Mouse (Mus musculus) kidney, adult 2 months (tissue): Measurements from ENCODE around the gene Capn1. TPM values are rescaled to one million over a fixed set of nuclear protein-coding genes. Genes with fewer than 3 reads are reported as not detected.
A peak's percentile ranks its signal among the peaks of the same experiment; 100 is the strongest.

Source experiments
- DNase-seq: peaks from one replicate; pipeline ENCODE4 v3.0.0; 2021
- H3K27ac ChIP-seq: fragments of 200-500 bp; 2 replicates; pipeline ENCODE4 v1.5.1; 2012; ENCODE audit warnings: low read depth, low read length, control low read depth, inconsistent platforms; ENCODE audit not compliant: insufficient read depth
- H3K27me3 ChIP-seq: fragments of 200-500 bp; replicated peaks from 2 replicates; pipeline ENCODE4 v1.6.1; 2012; ENCODE audit warnings: mild to moderate bottlenecking, moderate library complexity, low read length, inconsistent platforms; ENCODE audit not compliant: control insufficient read depth, insufficient read depth
- H3K36me3 ChIP-seq: fragments of 200-500 bp; 2 replicates; pipeline ENCODE4 v1.6.1; 2012; ENCODE audit warnings: mild to moderate bottlenecking, moderate library complexity, low read length, inconsistent platforms; ENCODE audit not compliant: control insufficient read depth, insufficient read depth
- H3K4me1 ChIP-seq: fragments of 200-500 bp; 2 replicates; pipeline ENCODE4 v1.6.1; 2011; ENCODE audit warnings: low read length; ENCODE audit not compliant: control insufficient read depth, insufficient read depth
- H3K4me3 ChIP-seq: fragments of 200-500 bp; 2 replicates; pipeline ENCODE4 v1.5.1; 2011; ENCODE audit warnings: mild to moderate bottlenecking, low read depth, low read length, control low read depth; ENCODE audit not compliant: insufficient read depth
- CTCF ChIP-seq: fragments of 200-500 bp; conservative IDR thresholded peaks from 2 replicates; pipeline ENCODE4 v1.5.1; 2011; ENCODE audit warnings: low read depth, mild to moderate bottlenecking, control low read depth, low read length, moderate library complexity, mixed read lengths; ENCODE audit not compliant: insufficient read depth, insufficient read length
- POLR2A ChIP-seq: fragments of 200-500 bp; IDR thresholded peaks from one replicate; pipeline ENCODE4 v1.6.1; 2011; ENCODE audit warnings: low read depth, low read length, control low read depth
- WGBS: fragments of 180-500 bp; shearing (Covaris S2); methylation state at CpG from one replicate; pipeline ENCODE4 v1.1.7; 2018; 5-methylcytosine and 5-hydroxymethylcytosine counted together
- polyA plus RNA-seq: library from polyadenylated mRNA; depleted of rRNA; stranded (reverse); fragments of >200 nt; gene quantifications from 2 replicates; pipeline ENCODE4 v1.2.3, GENCODE M21; 2012

The Capn1 gene
- polyA plus RNA-seq, 1 experiment, result 38.0 TPM

- peak; percentile 6 for DNase-seq
- TF ChIP-seq POLR2A (no peak), CTCF (no peak)
- Histone ChIP-seq H3K27ac (no peak overlapping the region), H3K27me3 (no peaks in the 10 kb centered on the region), H3K36me3 (no peaks in the 10 kb centered on the region), H3K4me1 (0 out of 2 replicates have a peak, but pooled peaks cover 2% of the 10 kb centered on the region), H3K4me3 (no peak overlapping the region)
- WGBS, result 52% methylated on average over 12 of the region's 12 CpGs
Observed at GRCm38 (mm10) chr19:5990033-5990432, 25.7 kb downstream of the Capn1 start.

- no peak for DNase-seq
- no peak overlapping the region for H3K4me3 ChIP-seq
- TF ChIP-seq CTCF (no peak), POLR2A (no peak)
- 47% methylated on average over 6 of the region's 6 CpGs for WGBS
- 0 out of 2 replicates have a peak, but pooled peaks cover 2% of the 10 kb centered on the region for H3K4me1 ChIP-seq
- no peak overlapping the region for H3K27ac ChIP-seq
- H3K36me3 ChIP-seq, result no peaks in the 10 kb centered on the region
- H3K27me3 ChIP-seq, result no peaks in the 10 kb centered on the region
Observed at GRCm38 (mm10) chr19:5989585-5989984, 26.1 kb downstream of the Capn1 start.

- H3K27me3 ChIP-seq, result no peaks in the 10 kb centered on the region
- no peak overlapping the region for H3K27ac ChIP-seq
- no peak overlapping the region for H3K4me3 ChIP-seq
- WGBS, result 17% methylated on average over 13 of the region's 13 CpGs
- TF ChIP-seq CTCF (no peak), POLR2A (no peak)
- DNase-seq, result peak; percentile 92
- no peaks in the 10 kb centered on the region for H3K36me3 ChIP-seq
- H3K4me1 ChIP-seq, result 0 out of 2 replicates have a peak, but pooled peaks cover 2% of the 10 kb centered on the region
Observed at GRCm38 (mm10) chr19:5988815-5989452, 26.8 kb downstream of the Capn1 start.

- TF ChIP-seq POLR2A (no peak), CTCF (no peak)
- WGBS, result 69% methylated on average over 5 of the region's 5 CpGs
- Histone ChIP-seq H3K27ac (no peak overlapping the region), H3K27me3 (no peaks in the 10 kb centered on the region), H3K36me3 (no peaks in the 10 kb centered on the region), H3K4me3 (no peak overlapping the region), H3K4me1 (0 out of 2 replicates have a peak, but pooled peaks cover 2% of the 10 kb centered on the region)
- DNase-seq, result no peak
Observed at GRCm38 (mm10) chr19:5988027-5988814, 27.5 kb downstream of the Capn1 start.

- TF ChIP-seq CTCF (no peak), POLR2A (no peak)
- H3K4me1 ChIP-seq, result 0 out of 2 replicates have a peak, but pooled peaks cover 2% of the 10 kb centered on the region
- 78% methylated on average over 4 of the region's 4 CpGs for WGBS
Observed at GRCm38 (mm10) chr19:5986043-5986442, 29.7 kb downstream of the Capn1 start, which contains the start of gene Slc22a20. TSS of gene Slc22a20 (minus strand) at chr19:5986143.

GRCm38 (mm10) chr19:5980477-5980876 lies 35.2 kb downstream of the Capn1 start:
- no peak for TF ChIP-seq CTCF
- no peak for TF ChIP-seq POLR2A
- H3K4me1 ChIP-seq, result no peaks in the 10 kb centered on the region
- no peaks in the 10 kb centered on the region for H3K36me3 ChIP-seq
- no peak for DNase-seq
- H3K4me3 ChIP-seq, result no peak overlapping the region
- H3K27ac ChIP-seq, result no peak overlapping the region
- WGBS, result 86% methylated on average over 9 of the region's 9 CpGs
- no peaks in the 10 kb centered on the region for H3K27me3 ChIP-seq

More at GRCm38 (mm10) chr19:5986043-5986442, 29.7 kb downstream of the Capn1 start, which contains the start of gene Slc22a20:
- no peak for DNase-seq
- no peak within 1 kb of the TSS for H3K4me3 ChIP-seq
- H3K36me3 ChIP-seq, result no peaks in the 10 kb centered on the region
- no peak within 1 kb of the TSS for H3K27ac ChIP-seq
- H3K27me3 ChIP-seq, result no peaks in the 10 kb centered on the region

GRCm38 (mm10) chr19:5977717-5978116 lies 38.0 kb downstream of the Capn1 start:
- WGBS, result 85% methylated on average over 3 of the region's 3 CpGs
- Histone ChIP-seq H3K27ac (no peak overlapping the region), H3K27me3 (no peaks in the 10 kb centered on the region), H3K4me1 (no peaks in the 10 kb centered on the region), H3K36me3 (no peaks in the 10 kb centered on the region), H3K4me3 (no peak overlapping the region)
- DNase-seq, result no peak
- TF ChIP-seq CTCF, result no peak
- no peak for TF ChIP-seq POLR2A
